Mouse (Mus musculus) liver, embryonic 14.5 days (tissue): Measurements from ENCODE around the gene Prf1.

ENCODE experiments used
- CTCF ChIP-seq: IDR thresholded peaks from 2 replicates; pipeline ENCODE4 v1.5.1; 2016; ENCODE audit warnings: antibody characterized with exemption, low read depth, control low read depth
- EP300 ChIP-seq: IDR thresholded peaks from 2 replicates; pipeline ENCODE4 v1.6.1; 2016; ENCODE audit warnings: antibody characterized with exemption, low read depth

DNA sequence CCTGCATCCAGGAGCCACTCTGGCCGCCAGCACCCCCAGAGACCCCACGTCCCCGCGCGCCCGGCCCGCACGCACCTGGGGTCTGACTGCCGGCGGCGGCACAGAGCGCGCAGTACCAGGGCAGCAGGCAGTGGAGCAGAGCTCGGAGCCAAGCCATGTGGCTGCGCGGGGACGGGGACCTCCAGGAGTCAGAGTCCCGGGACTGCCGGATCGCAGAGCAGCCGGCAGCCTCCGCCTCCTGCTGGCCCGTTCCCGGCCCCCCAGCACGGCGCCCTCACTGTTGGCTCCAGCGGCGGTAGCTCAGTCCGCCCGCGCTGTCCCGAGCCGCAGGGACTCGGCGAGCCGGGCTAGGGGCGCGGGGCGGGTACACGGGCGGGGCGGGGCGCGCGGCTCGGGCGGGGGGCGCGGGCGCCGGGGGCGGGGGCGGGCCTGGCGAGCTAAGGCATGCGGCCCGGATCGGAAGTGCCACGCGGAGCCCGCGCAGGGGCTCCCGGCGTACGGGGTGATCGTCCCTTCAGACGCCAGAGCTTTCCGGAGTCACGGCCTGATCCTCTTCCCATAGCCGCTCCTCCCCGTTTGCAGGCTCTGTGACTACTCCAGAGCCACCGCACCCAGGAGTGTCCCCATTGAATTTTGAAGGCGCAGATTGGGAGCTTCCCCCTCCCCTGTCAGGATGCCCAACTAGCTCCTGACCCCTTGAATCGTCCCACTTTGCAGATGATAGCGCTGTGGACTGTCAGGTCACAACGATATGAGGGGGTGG is 24.4 kb upstream of the Prf1 start, which contains the start of gene Adamts14:
- TF ChIP-seq EP300, result no peak
- TF ChIP-seq CTCF, result no peak
